Mouse (Mus musculus): ENCODE measurements around the gene Ccdc175. TPM values are rescaled to one million over a fixed set of nuclear protein-coding genes. Genes with fewer than 3 reads are reported as not detected.

Gene Ccdc175
- polyA plus RNA-seq (2012; rRNA removed), result not detected in 2 replicates

DNA sequence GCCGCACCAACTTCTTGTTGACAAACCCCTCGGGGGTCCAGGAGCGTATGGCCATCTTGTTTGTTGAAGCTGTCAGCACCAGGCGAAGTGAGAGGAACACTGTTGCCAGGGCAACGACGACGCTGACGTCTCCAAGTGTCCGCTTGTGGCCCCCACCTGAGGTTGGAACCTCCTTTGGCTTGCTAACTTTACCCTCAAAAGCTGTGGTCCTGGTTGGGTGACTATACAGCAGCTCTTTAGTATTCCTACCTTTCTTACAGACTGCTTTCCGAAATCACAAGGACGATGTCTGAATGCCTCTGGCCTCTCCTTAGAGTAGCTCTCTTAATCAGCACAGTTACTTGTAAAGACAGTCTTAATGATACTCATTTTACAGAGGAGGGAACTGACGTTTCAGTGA, at the start of gene Ccdc175:
TSS of gene Ccdc175 (minus strand) at position 101 of the 400 bp plus-strand sequence.
- no peak for DNase-seq (ENCODE audit: low spot score)

DNA sequence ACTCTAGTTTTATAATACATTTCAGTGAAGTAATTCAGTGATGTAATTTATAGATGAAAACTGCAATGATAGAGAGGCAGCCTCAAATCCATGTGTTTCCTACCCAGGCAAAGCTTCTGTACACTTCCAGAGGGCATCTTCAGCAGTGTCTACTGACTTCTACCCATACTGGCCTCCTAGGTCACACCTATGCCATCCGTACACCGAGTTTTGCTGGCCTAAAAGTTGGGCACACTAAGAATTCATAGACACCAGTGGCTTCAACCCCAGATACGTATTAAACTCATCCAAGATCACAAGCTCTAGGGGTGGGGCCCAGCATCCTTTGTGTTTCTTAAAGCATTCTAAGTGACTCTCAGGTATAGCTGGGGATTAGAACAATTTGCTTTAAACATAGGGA, 49.3 kb upstream of the Ccdc175 start:
- DNase-seq (ENCODE audit: low spot score), result no peak

DNA sequence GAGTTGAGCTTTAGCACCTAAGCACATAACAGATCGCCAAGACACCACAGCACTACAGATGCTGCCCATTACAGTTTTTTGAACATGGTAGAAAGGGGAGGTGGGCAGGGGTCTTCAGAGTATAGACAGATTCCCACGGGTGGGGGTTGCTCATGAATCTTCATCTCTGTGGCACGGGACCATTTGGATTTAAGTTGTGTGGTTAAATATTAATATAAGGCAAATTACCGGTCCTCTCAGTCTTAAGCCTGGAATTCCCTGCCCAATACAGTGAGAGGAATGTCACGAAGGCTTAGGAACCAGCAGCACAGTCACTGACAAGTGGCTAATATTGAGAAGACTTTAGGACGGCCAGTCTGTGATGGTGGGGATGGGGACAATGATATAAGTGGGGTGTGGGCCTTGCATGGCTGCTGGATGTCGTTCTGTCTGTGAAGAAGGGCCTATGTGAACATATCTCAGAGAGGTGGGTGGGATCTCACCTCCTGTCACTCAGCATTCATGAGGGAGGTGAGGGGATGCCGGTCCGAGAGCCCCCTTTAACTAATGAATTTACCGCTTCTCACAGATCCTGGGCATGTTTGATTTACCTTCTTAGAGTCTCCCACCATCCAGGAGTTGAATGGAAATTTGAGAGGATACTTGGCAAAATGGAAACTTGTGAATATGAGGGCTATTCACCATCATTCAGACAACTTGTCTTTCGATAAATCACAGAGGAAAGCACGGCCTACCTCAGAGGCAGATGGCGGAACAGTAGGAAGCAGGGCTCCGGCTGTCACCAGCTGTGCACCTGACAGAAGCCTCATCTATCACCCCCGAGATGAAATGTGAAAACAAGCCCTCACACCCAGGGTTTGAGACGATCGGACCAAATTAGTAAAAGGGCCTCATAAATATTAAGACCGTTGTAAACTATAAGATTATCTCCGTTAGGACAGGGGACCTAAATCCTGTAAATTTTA, 48.3 kb upstream of the Ccdc175 start:
- no peak for DNase-seq (ENCODE audit: low spot score)

DNA sequence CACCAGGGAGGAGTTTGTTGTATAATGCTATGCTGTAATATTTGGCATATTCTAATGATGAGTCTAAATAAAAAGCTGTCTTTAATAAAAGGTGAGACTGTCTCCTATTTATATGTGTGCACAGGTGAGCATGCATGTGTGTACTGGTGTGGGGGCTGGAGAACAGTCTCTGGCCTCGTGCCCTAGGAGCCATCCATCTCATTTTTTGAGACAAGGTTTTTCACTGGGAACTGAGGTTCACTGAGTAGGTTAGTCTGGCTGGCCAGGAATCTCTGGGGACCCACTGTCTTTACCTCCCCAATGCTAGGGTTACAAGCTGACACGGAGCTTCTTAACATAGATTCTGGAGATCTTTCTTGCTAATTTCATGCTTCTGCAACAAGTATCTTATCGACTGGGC, 47.3 kb upstream of the Ccdc175 start:
- no peak for DNase-seq (ENCODE audit: low spot score)

DNA sequence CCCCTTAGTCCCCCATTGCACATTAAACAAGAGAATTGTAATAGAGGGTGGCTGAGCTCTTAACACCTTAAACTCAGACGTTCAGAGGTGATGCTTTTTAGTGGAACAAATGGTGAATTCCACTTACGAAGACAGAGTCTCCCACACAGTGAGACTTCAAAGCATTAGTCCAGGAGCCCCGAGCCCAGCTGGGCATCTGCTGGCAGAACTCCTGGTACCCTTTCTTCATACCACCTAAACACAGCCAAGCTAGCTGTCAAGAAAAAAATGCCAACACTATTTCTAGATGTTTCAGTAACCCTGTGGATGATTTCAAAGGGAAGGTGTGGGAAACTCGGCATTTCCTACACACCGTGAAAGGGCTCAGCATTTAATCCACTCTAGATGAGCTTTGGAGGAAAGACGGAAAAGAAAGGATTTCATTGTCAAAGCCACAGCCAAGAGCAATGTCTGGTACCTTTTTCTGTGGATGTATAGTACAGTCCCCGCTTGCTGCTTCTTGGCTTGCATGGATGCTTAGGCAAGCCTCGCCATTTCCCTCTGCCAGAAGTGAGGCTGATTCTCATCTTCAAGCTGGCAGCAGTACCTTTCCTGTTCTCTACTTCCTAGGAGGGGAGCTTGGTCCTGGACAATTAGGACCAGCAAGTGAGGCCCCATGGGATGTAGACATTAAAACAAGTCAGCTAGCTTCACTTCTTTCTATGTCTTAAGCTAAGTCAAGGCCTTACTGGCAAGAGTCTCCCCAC, 44.8 kb upstream of the Ccdc175 start:
- no peak for DNase-seq (ENCODE audit: low spot score)

DNA sequence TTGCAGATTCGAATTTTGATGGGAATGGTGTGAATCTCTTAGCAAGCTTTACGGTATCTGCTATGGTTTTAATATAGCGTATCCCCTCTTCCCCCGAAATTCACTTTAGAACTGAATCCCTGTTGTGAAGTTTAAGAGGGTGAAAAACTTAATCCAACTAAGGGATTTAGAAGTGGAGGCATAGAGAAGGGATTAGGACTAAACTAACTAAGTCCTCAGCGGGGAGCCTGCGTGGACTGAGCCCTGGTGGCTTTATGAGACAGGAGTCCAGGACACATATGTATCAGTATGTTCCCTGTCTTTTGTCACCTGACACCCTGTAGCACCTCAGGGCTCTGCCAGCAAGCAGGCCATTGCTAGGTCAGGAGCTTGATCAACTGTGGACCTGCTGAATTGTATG, 42.9 kb upstream of the Ccdc175 start:
- no peak for DNase-seq (ENCODE audit: low spot score)

DNA sequence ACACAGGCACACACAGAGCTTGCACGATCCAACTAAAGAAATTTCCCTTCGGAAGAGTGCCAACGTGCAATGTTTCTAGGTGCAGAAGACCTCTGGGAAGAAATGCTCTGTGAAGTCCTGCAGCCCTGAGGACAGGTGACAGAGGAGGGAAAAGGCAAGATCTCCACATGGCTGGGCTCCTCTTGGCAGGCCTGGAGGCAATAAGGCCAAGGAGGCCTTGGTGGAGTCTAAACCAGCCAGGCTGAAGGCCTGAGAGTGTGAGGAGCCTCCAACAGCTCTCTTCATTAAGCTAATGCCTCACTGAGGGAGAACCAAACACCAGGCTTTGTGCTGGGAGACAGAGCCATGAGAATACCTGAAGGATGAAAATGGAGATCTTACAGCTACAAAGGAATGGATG, 40.5 kb upstream of the Ccdc175 start:
- peak; percentile 4 for DNase-seq (ENCODE audit: low spot score)

DNA sequence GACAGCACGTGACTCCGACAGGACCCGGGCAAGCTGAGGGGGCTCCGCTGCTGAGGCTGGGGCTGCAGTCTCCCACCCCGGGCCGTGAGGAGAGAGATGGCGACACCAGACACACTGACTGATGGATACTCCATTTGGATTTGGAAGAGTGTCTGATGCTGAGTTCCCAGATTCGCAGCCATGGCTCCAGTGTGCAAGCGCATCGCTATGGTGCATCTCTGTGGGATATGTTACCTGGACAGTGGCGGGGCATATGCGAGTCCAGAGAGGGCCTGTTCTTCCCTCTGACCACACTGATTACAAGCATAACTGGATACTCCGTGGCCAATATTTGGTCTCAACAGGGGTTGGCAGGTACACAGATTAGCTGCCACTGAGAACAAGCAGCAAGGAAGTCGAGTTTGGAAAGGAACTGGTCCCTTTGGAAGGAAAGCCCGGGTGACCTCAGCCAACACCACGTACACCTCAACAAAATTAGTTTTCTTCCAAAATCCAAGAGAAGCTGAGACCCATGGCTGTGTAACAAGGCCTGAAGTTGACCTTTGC, 38.8 kb upstream of the Ccdc175 start:
- DNase-seq (ENCODE audit: low spot score), result peak; percentile 13

DNA sequence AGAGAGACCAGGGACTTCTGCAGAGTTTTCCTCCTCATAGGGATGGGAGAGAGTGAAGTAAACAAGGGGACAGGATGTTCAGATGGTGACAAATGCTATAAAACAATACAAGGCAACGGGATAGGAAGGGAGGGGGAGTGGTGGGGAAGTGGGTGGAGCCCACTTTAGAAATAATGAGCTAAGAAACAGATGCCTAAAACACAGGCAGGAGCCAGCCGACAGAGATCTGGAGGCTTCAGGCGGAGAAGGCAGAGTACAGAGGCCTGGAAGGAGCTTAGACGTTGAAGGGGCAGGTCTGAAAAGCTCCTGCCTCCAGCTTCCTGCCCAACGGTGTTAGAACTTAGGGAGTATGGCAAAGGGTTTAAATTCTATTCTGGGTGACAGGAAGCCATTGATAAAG, 28.7 kb upstream of the Ccdc175 start:
- DNase-seq (ENCODE audit: low spot score), result no peak

DNA sequence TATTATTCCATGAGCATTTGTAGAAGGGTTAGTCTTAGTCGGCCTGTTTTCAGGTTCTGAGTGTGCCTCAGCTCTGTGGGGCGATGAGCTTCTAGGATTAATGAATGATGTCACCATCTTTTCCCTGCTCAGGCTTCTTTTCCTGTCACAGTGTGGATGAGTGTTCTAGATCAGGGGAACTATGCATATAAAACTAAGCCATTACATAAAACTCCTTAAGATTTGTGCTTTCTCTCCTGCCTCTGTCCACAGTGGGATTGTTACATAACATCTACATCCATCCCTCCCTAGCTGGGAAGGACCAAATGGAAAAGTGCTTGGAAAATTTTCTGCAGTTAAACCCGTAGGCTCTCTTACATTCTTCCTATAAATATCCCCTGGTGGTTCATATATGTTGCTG, 16.0 kb upstream of the Ccdc175 start:
- no peak for DNase-seq (ENCODE audit: low spot score)

DNA sequence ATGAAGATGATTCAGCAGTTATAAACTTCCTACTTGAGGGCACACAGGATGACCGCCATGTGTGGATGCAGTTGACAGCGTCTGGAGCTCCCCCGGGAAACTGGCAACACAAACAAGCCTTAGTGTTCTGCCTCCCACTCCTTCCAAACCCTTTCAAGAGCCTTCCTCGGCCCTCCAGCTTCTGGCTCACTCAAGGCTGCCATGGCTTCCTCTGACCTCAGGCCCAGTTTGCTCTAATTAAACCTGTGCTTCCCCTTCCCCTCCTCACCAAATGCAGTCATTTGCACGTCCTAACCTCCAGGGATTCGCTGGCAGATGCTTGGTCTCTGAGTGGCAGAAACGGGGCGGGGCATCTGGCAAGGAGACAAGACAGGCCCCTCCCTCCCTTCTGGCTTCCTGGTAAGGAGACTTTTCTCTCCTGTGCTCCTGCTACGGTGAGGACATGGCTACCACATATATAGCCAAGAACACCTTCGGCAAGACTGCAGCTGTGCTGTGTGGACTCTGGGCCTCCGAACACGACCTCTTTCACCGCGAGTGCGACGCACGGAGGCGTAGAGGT, 13.2 kb upstream of the Ccdc175 start:
- no peak for DNase-seq (ENCODE audit: low spot score)

DNA sequence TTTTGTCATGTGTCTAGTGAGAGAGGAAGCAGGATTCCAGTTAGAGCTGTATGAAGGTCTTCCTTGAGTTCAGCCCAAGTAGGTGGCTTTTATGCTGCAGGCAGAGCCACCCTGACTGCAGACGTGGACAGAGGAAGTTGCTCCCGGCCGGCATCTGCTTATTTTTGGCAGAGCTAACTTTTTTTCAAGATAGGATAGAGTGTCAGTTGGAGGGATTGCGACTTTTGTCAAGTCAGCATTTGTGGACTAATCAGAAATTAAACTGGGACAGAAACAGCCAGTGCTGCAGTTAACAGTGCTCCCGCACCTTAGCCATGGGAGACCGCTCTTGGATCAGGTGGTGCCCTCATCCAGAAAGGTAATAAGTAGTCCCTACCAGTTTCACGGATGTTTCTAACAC, 12.6 kb upstream of the Ccdc175 start:
- DNase-seq (ENCODE audit: low spot score), result no peak

DNA sequence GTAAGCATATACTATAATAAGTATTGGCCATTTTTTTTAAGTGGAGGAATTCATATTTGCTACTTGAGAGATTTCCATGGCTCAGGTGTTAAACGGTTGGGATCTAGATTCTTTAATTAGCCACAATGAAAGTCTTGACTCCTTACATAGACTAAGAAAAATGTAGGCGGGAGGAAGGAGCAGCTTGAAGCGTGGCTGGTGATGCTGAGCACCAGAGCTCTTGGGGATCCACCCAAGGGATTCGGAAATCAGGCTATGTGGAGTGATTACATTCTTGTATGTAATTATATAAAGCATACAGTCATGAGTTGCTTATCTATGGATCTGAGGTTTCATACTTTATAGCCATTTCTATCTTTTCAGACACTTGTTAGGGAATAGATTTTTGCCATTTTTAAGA, 5.3 kb downstream of the Ccdc175 start:
- no peak for DNase-seq (ENCODE audit: low spot score)

DNA sequence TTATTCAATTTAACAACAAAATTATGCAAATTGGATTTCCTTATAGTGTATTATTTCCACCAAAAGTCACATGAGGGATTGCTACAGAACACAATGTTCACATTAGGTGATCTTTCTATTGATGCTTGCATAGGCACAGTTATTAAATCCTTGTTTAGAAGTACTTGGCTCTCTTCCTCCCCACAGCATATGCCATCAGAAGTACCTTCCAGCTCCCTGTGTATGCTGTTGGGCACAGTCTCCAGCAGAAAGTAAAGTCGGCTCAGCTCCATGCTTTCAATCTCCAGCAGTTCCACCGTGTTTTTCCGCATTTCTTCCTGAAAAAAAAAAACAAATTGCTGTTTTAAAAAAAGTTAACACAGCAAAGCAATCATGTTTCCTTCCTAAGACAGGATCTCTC, 6.5 kb downstream of the Ccdc175 start:
- no peak for DNase-seq (ENCODE audit: low spot score)

DNA sequence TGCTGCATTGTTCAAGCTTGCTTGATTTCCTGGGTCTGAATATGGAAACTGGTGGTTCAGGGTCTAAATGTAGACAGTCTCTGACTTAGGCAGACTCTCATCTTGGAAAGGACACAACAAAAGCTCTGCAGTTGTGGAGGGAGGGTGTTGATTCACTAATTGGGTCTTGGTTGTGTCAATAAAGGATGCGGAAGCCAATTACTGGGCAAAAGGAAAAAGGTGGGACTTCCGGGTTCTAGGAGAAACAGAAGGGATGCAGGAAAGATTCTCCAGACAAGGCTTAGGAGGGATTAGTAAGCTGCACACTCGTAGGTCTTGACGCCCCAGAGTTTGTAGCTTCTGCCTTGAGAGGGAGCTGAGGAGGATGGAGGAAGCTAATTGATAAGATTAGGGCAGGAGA, 26.4 kb downstream of the Ccdc175 start:
- DNase-seq (ENCODE audit: low spot score), result no peak

DNA sequence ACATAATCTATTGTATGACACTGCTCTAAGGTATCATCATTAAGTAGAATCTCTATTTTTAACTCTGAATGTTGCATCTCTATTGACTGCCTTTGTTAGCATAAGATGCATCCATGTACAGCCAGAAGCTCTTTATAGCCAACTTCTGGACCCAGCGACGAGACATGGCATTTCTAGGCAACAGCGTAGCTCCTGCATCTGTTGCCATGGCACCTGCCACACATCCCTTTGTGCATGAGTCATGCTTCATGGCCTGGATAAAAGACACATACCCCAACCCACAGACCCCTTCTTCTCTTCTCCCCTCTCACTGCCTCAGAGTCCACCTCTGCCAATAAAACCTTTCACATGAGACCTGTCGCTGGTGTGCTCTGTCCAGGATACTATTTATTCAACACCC, 34.0 kb downstream of the Ccdc175 start:
- no peak for DNase-seq (ENCODE audit: low spot score)

DNA sequence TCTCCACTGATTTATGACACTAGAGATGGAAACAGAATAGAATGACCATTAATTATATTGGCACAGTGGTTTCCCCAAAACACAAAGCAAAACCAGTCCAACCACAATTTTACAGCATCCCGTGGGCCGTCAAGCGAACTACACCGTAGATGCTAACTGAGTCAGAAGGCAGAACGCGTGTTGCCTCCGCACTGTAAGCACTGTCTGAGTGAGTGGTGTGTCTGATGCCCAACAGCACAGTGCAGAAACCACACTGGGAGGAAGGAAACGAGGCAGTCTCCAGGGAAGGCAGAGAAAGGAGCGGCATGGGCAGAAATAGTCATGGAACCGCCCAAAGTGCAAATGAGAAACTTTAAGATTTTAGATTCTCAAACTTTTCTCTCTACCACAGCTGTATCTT, 55.6 kb downstream of the Ccdc175 start:
- DNase-seq (ENCODE audit: low spot score), result no peak

DNA sequence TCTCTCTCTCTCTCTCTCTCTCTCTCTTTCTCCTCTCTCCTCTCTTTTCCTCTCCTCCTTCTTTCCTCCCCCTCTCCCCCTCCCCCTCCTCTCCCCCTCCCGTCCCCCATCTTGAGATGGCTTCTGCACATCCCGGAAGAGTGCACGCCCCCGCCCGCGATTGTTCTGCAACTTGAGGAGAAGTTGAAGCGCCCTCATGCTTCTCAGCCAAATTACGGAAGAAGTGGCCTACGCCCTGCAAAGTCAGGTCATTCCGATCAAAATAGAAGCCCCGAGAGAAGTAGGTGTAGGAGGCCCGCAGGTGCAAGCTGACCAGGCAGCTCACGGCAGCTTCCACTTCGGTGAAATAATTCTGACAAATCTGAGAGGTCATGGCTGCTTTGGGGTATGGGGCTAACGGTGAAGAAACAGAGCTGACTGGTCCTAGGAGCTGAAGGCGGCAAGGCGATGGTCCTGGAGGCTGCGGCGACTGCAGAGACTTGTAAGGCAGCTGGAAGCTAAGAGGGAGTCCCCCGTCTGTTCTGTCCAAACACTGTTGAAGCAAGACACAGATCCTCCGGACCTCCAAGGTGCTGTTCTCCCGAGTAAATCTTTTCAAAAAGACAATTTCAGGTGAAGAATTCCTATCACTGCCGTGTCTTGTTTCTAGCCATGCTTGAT, 69.0 kb downstream of the Ccdc175 start:
- DNase-seq (ENCODE audit: low spot score), result no peak

DNA sequence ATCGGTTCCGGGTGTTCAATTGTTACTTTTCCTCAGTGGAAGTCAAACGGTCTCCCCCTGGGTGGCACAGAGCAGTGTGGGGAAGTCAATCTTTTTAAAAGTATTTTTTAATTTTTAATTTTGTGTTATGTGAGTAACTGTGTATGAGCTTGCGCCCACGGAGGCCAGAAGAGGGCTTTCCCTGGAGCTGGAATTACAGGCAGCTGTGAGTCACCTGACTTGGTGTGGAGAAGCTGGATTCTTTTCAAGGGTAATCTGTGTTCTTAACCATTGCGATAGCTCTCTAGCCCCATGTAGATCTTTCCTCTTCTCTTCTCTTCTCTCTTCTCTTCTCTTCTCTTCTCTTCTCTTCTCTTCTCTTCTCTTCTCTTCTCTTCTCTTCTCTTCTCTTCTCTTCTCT, 69.7 kb downstream of the Ccdc175 start:
- no peak for DNase-seq (ENCODE audit: low spot score)

DNA sequence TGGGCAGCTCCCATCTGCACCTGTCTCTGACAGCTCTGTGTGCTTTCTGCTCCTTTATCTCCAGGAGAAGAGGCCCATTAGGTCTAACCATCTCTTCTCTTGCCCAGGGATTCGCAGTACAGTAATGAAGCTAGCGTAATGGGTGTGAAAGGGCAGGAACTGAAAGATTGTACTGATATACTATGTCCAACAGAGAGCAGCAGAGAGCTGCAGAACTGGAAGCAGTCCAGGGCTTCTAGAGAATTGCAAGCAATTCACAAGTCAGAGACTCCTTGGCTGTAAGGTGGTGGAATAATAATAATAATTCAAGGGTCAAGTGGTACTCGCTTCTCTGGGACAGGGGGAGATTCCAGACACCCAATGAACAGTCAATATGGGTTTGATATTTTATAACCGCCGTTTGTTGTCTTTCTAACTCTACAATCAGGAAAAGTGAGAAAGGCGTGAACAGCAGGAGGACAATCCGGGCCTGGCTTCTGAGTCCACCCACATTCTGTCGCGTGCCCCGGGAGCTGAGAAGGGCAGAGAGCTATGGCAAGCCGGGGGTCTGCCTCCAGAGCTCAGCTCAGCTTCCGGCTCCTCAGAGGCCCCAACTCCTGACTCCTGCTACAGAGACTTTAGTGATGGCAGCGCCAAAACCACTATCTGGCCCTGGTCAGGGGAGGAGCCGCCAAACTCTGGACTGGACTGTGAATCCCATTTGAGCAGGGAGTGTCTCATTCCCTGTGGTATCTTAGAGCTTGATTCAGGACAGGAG, 80.1 kb downstream of the Ccdc175 start:
- DNase-seq (ENCODE audit: low spot score), result no peak

DNA sequence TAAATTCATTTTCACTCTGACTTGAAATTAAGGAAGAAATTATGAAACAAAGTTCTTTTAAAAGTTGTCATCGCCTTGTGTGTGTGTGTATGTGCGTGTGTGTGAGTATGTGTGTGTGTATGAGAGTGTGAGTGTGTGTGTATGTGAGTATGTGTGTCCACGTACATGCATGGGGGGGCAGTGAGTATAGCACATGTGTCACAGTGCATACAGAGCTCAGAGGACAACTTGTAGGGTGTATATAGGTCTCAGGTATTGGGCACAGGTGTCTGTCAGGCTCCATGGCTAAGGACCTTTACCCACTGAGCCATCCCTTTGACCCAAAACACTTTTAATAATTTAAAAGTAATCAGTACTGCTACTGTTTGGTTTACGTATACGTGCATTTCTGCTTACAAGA, 80.8 kb downstream of the Ccdc175 start:
- no peak for DNase-seq (ENCODE audit: low spot score)

Data from urinary bladder, adult 2 months (tissue).